Mouse (Mus musculus) cerebellum, postnatal 36 days (tissue): ENCODE measurements around the gene Yeats4.
"Not testable (repeated sequence)": the region's sequence is repeated elsewhere in the genome, so short reads cannot be mapped to it uniquely, and the experiment has no call there.

Experiments
- DNase-seq, 2 experiments: peaks; one replicate each; pipeline ENCODE4 v3.0.0; 2021 to 2022; ENCODE audit warnings: mixed read lengths in 2 of 2

Yeats4 gene

GRCm38 (mm10) chr10:117224102-117224990 is at the start of gene Yeats4:
Yeats4 (minus strand) TSS chr10:117224507.
- DNase-seq: peak; percentile 95 to 96

GRCm38 (mm10) chr10:117272023-117272422 is 47.7 kb upstream of the Yeats4 start:
- no peak for DNase-seq

GRCm38 (mm10) chr10:117259870-117260269 is 35.6 kb upstream of the Yeats4 start:
- DNase-seq: no peak

- no peak for DNase-seq
Observed at GRCm38 (mm10) chr10:117238603-117239002, 14.3 kb upstream of the Yeats4 start, which contains the start of gene 9530003J23Rik. 9530003J23Rik (minus strand) TSS chr10:117238703.

- DNase-seq: no peak
Observed at GRCm38 (mm10) chr10:117235866-117236265, 11.6 kb upstream of the Yeats4 start.

- DNase-seq: no peak
Observed at GRCm38 (mm10) chr10:117234825-117235224, 10.5 kb upstream of the Yeats4 start.

- DNase-seq: no peak
Observed at GRCm38 (mm10) chr10:117229826-117230225, 5.5 kb upstream of the Yeats4 start.

GRCm38 (mm10) chr10:117226002-117226401 is 1.7 kb upstream of the Yeats4 start:
- no peak for DNase-seq

GRCm38 (mm10) chr10:117225094-117225493 is 787 bp upstream of the Yeats4 start:
- DNase-seq: no peak

- DNase-seq: no peak
Observed at GRCm38 (mm10) chr10:117223758-117224101, 577 bp downstream of the Yeats4 start.

GRCm38 (mm10) chr10:117222821-117223220 is 1.5 kb downstream of the Yeats4 start:
- no peak for DNase-seq

- DNase-seq: no peak
Observed at GRCm38 (mm10) chr10:117218351-117218750, 6.0 kb downstream of the Yeats4 start.

- no peak for DNase-seq
Observed at GRCm38 (mm10) chr10:117217246-117217840, 7.0 kb downstream of the Yeats4 start.

GRCm38 (mm10) chr10:117216793-117217192 is 7.5 kb downstream of the Yeats4 start:
- peak; percentile 29 to 33 for DNase-seq

- no peak for DNase-seq
Observed at GRCm38 (mm10) chr10:117216132-117216495, 8.2 kb downstream of the Yeats4 start.

- no peak for DNase-seq
Observed at GRCm38 (mm10) chr10:117215409-117216131, 8.7 kb downstream of the Yeats4 start.

- DNase-seq: no peak
Observed at GRCm38 (mm10) chr10:117211023-117211422, 13.3 kb downstream of the Yeats4 start.

GRCm38 (mm10) chr10:117209469-117209938 is 14.8 kb downstream of the Yeats4 start:
- peak in 1 of 2 experiments; percentile 47 for DNase-seq

- not testable (repeated sequence) for DNase-seq
Observed at GRCm38 (mm10) chr10:117208787-117209186, 15.5 kb downstream of the Yeats4 start.

- DNase-seq: no peak
Observed at GRCm38 (mm10) chr10:117208221-117208620, 16.1 kb downstream of the Yeats4 start.

- no peak for DNase-seq
Observed at GRCm38 (mm10) chr10:117206070-117206469, 18.2 kb downstream of the Yeats4 start.

GRCm38 (mm10) chr10:117203558-117203981 is 20.7 kb downstream of the Yeats4 start:
- DNase-seq: no peak

- DNase-seq: no peak
Observed at GRCm38 (mm10) chr10:117202981-117203557, 21.2 kb downstream of the Yeats4 start.
